Mouse (Mus musculus) ES-CJ7 (cell line): ENCODE results near the gene Stard9.

Experiments
- DNase-seq: peaks from one replicate; pipeline ENCODE4 v3.0.0; 2011; ENCODE audit warnings: low read depth, low spot score

Stard9 gene

DNA sequence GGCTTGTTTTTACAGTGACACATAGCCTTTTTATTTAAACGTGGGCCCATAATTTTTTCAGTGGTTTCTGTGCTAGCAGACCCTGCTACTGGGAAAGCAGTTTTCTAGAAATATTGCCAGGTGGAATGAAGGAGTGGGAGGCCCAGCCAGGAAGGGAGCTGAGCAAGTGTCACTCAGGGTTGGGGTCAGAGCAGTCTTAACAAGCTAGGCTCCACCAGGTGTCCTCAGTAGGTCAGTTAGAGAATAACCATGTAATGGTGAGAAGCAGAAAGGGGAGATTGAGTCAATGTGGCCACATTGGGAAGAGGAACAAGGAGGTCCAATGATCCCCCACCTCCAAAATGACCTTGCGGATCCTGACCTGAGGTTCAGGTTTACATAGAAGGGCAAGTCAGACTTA, 25.8 kb downstream of the Stard9 start:
- no peak for DNase-seq

DNA sequence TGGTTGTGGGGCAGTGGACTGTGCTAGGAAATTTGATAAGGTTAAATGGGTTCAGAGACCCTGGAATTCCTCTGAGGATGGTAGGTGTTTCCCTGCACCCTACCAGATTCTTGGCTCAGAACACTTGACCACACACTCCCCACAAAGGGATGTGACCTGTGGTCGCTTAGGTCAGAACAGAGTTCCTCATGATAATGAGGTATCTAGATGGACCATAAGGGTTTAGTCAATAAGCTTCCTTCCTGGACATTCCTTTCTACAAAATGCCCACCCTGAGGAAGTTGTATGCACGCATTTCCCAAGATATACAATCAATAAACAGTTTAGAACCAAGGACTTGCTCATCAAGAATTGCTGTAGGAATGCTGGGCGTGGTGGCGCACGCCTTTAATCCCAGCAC, 27.0 kb downstream of the Stard9 start:
- DNase-seq: no peak

DNA sequence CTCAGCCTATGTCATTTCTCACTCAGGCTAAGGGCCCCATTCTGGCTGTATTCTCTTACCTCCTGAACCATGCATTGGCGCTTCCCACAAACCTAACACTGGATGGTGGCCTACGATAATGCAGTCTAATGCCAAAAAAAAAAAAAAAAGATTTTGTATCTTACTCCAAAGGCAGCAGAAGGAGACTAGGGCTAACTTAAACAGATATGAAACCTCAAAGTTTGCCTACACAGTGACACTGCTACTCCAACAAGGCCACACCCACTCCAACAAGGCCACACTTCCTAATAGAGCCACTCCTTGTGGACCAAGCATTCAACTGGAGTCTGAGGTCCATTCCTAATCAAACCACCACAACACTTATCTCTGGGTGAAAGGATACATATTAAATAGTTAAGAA, 27.8 kb downstream of the Stard9 start:
- no peak for DNase-seq

DNA sequence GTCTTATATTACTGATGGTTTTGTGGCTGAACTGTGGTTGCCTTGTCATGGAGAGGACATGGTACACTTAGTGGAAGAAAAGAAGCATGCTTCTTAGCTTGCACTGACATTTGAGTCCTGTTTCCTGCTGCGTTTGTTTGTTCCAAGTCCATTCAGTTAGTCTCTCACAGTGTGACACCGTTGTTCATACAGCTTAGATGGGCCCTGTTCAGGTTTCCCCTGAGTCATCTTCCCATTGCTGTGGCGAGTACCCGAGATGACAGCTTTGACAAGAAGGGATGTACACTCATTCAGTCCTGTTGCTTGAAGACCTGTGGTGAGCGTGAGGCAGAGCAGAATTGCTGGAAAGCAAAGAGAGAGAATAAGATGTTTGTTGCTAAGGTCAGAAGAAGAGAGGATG, 29.6 kb downstream of the Stard9 start:
- DNase-seq: no peak

DNA sequence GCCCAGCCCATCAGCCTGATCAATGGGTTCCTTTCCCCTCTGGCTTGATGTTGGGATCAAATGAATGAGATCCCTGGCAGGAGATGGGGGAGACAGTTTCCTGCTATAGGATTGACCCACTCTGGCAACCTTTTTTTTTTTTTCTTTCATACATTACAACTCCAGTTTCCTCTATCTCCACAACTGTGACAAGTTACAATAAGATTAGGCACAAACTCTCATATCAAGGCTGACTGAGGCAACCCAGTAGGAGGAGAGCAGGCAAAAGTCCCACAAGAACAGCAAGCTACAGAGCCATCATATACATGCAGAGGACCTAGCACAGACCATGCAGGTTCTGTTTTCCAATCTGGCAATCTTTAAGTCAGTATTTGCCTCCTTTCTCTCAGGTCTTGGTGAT, 30.4 kb downstream of the Stard9 start:
- no peak for DNase-seq

DNA sequence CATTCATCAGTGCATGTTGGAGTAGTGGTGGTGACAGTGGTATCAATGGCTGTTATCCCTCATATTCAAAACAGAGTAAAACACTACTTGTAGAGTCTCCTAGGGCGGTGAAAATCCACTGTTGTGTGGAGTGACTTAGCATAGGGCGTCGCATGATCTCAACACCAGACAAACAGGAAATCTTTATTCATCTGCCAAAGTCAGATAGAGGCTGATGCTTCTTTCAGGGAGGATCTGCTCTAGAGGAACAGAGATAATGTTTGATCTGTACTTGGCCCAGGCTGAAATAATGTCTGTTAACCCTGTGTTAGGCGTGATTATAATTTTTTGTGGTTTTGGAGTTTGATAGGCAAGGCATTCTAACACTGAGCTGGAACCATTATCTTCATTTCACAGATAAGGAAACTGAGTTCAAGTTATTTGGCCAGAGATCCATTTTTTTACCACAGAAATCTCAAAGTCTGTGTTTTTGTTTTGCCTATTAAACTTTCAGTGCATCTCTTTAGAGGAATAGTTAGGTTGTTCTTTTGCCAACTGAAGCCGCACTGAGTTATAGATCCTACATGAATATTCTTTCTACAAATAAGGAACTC, 31.7 kb downstream of the Stard9 start:
- DNase-seq: no peak

DNA sequence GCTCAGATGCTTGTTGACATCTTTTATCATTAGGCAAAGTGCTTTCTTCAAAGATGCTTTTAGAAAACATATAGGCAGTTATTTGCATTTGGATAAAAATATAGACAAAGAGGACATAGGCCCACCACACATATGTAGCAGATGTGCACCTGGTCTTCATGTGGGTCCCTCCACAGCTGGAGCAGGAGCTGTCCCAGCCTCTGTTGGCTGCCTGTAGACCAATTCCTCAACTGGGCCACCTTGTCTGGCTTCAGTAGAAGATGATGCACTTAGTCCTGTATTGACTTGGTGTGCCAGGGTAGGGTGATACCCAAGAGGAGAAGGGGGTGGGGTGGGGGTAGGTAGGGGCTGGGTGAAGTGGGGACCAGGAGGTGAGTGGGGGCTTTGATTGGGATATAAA, 33.8 kb downstream of the Stard9 start:
- no peak for DNase-seq

DNA sequence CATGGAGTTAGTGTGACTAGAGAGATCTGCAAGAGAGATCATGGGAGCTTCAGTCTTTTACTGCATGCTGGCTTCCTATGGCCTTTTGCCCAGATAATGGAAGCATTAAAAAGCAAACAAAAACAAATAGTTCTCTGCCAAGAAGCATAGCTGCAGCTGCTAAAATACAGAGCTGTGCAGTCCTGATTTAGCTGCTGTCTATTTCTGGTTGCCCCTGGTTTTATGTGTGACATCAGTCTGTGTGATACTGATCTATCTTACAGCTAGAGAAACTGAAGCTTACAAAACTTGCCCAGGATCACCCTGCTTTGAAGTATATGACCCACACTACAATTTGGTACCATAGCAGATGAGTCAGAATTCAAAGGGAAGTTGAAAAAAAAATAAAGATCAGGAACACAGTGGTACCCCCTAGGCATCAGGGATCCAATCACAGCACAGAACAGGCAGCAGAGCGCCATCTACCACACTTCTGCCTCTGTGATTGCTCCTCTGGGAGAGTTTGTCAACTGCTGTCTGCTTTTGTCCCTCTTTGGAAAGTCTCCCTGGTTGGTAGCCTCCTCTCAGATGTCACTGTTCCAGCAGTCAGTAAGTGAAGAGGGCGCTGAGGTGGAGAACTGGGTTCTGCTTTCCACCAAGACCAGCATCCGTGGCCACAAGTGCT, 34.7 kb downstream of the Stard9 start:
- no peak for DNase-seq

DNA sequence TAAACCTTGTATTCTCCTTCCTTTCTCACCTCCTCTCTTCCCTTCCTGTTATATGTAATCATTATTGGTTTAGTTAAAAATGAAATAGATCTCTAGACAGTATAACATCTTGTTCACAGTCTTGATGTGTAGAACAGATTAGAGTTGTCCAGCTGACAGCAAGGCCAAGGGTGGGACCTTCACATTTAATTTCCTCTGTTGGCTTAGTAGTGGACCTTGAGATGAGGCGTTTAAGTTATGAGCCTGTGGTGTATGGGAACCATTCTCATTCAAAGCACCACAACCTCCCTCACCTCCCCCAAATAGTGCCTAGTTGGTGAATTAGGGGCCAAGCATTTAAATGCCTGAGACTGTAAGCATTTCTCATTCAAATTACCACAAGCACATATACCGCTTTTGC, 38.5 kb downstream of the Stard9 start:
- no peak for DNase-seq

DNA sequence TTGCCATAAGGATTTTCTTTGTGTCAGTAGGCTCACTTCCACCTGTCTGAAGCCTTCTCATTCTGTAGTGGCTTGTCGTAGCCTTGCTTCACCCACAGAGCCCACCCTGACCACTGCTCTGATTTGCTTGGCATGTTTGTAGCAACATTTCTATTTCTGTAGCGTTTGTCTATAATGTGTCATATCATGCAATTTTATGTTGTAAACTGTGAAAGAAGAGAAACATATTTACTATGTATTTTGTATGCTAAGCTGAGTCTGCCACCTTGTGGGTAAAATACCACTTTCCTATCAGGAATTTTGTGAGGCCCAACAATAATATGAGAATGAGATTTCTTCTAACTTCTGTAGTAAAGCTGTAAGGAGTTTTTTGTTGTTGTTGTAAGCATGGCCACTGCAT, 41.3 kb downstream of the Stard9 start:
- DNase-seq: no peak

DNA sequence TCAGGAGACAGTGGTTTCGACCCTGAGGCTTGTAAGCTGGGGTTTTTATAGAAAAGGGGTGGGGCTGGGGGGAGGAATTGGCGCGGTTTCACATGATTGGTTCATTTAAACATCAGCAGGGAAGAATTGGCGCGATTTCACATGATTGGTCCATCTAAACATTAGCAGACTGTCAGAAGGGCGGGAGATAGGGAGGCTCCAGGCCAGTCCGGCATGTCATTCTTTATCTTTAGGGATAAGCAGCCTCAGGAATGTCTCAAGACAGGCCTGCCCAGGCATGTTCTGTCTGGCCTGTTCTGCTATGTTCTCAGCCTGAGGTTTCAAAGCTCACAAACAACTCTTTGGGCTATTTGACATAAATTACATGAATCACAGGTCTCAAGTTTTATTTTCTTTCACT, 52.2 kb downstream of the Stard9 start:
- peak; percentile 26 for DNase-seq

DNA sequence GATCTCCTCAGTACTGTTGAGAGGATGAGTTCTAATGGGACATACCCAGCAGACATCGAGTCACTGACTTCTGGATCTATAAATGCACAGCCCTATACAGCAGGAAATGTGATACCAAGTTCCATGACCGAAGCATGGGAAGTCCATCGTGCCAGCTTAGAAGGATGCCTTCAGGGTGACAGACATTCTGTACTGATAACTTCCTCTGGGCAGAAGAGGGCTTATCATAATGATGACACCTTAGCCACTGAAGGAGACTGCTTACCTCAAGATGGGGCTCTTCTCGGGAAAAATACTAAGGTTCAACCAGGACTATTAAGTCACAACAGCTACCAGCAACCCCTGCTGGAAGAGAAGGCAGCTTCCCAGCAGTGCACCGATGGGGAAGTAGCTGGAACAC, 68.8 kb downstream of the Stard9 start:
- no peak for DNase-seq

DNA sequence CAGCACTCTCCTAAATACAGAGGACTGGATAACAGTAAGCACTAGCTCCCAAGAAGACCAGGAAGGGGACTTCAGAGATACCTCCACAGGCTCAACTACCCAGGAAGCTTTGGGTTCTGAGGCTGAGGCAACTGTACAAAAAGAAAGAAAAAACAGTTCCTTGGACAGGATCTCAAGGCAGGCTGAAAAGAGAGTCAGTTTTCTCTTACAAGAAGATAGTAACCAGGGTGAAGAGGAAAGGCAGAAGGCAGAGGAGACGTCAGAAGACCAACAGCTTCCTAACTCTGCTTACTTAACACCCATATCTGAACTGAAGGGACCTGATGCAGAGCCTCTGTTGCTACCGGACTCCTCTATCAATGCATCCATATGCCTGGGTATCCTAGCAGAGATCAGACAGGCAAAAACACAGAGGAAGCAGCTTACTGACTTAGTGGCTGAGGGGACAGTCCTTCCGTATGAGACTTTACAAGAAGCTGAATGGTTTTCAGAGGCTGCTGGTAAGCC, 71.5 kb downstream of the Stard9 start:
- DNase-seq: no peak

DNA sequence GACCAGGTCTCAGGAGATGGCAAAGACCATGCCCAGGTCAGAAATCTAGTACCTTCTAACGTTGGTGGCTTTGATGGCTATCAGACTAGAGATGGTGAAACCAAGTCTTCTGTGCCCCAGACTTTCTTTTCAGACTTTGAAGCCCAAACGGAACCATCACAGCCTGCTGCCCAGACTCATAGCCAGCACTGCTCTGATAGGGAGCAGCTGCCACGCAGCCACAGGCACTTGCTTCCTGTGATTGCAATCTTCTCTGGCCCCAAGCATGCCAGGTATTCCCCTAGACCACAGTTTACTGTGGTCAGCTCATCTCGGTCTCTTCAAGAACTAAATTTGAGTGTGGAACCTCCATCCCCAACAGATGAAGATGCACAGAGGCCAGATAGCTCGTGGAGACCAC, 73.8 kb downstream of the Stard9 start:
- no peak for DNase-seq

DNA sequence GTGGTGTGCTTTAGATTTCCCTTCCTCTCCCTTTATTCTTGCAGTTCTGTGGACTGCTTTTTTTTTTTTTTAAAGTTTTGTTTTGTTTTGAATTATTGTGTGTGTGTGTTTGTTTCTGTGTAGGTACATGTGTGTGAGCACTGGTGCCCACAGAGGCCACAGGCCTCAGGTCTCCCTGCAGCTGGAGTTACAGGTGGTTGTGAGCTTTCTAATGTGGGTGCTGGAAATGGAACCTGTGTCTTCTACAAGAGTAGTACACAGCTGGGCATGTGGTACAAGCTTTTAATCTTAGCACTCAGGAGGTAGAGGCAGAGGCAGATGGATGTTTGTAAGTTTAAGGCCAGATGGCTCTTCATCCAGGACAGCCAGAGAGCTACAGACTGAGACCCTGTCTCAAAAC, 78.1 kb downstream of the Stard9 start:
- no peak for DNase-seq

DNA sequence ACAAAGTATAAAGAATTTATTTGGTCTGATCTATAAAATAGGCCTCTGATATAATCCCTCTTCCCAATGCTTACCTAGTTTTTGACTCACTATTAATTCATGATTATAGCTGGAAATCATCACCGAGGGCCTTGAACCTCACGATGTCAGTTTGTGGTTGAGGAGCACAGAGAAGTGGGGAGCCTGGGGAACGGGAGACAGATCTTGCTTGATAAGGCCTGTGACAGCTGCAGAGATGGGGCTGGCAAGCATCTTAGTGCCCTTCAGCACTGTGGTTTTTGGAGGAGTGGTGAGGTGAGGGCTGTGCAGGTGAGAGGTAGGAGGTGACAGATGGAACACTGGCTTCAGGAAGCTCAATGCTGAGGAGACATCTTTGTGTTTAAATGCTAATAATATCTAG, 81.2 kb downstream of the Stard9 start:
- DNase-seq: no peak

DNA sequence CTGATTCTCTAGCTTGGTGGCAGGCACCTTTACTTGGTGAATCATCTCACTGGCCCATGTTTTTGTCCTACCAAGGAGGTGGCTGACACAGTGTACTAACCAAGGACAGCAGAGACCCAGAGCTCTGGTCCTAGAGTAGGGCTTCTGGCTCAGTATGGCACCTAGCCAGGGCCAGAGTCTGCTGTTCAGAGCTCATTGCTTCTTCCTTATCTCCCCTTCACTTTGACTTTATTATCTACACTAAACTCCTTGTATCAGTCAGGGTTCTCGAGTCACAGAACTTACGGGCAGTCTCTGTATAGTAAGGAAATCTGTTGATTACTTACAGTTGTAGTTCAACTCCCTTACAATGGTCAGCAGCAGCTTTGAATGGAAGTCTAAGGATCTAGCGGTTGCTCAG, 82.0 kb downstream of the Stard9 start:
- DNase-seq: no peak

DNA sequence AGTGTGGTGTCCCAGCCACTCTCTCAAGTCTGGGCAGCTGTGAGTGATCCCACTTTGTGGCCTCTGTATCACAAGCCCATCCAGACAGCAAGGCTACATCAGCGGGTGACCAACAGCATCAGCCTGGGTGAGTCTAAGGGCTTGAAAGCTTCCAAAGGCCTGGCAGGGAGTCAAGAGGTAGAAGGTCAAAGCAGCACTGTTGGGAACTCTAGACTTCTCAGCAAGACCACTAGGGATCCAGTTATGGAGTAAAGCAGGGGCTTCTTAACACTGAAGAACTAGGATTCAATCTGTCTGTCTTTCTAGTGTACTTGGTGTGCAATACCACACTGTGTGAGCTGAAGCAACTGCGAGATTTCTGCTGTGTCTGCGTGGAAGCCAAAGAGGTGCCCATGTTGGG, 84.5 kb downstream of the Stard9 start:
- no peak for DNase-seq

DNA sequence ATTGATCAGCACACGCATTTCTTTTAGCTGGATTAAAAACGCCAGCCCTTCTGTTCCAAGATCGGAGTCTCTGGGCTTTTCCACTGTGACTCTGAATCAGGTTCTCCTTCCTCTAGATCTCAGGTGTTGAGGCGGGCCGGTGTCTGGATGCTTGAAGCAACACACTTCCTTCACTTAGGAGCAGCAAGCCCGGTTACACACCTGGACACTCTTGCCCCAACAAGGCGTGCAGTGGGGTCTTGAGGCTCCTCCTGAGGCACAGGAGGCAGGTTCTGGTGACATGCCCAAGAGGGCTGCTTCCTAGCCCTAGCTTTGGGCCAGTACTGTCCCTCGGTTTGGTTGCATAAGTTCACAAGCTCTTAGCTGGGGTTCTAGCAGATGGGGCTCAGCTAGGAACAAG, 89.6 kb downstream of the Stard9 start:
- DNase-seq: no peak

DNA sequence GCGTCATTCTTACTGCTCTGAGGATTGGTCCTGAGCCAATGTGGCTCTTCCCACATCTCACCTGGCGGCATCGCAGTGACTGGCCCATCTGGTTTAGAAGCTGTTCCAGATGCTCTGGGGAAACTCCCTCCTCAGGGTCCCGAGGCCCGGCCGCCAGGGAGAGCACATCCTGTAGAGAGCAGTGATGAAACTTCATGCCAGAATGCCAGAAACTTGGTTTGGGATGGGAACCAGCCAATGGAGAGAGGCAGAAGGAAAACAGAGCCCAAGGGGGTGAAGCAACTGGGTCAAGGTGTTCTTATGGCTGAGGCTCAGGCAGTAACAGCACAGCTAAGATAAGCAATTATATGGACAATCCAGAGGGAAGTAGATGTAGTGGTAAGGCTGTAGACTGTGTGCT, 91.9 kb downstream of the Stard9 start:
- no peak for DNase-seq

DNA sequence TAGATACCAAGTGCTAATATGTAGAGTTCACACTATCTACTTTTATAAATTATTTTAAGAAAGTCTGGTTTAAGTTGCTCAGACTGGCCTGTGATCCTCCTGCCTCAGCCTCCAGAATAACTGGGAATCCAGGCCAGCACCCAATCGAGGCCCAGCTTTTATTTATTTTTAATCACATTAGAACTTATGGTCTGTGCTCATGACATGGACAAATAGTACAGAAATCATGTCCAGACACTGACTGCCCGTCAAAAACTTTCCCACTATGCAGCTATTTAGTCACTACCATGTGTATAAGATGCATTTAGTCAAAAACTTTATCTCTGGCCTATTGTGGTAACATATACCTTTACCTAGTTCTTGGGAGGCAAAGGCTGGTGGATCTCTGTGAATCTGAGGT, 93.0 kb downstream of the Stard9 start:
- no peak for DNase-seq

DNA sequence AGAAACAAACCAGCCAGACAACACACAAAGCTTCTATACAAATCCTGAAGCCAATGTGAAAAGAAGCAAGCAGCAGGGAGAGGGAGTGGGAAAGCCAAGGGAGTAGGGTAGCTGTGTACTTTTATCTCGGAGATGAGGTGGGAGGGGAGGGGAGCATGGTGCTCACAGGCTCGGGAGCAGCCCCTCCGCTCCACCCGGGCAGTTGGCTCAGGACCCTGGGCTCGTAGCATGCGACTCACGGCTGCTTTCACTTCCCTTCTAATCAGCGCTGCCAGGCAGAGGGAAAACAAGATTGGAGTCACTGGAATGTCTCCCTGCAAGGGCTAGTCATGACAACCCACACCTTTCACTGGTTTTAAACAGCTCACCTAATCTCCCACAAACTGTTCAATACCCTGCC, 93.6 kb downstream of the Stard9 start:
- DNase-seq: no peak

DNA sequence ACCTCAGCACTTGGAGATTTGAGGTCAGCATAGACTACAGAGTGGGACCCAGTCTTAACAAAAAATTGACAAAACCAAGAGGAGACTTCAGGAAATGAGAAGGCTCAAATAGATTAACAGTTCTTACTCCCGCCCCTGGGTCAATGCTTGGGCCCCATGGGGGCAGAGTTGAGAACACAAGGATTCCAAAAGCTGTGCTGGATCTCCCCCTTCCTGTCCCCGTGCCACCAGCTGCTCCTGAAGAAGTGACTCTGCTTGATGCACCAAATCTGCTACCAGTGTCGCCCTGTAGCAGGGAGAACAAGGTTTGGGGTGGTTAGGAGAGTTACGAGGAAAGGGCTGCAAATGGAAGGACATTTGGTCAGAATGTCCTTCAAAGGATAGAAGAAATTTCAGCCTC, 94.7 kb downstream of the Stard9 start:
- DNase-seq: no peak

DNA sequence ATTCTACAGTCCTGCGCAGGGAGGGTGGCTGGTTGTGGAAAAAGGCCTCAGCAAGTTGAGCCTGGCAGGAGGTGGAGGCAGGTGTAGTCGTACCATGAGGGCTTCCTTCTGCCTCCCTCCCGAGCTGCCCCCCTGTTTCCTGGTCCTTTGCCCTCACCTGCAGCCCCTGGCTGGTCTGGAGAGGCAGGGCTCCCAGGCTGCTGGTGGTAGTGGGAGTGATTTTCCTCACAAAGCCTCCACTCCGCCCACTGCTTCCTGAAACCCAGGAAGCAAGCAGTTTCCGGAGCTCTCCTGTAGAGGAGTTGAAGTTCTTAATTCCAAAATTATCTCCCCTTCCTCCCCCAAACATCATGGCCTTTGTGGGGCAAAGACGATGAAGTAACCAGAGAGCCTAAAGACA, 95.3 kb downstream of the Stard9 start:
- no peak for DNase-seq
